Mouse (Mus musculus) heart, adult 9 months (tissue): ENCODE results near the gene Gsk3a.
"Not testable (repeated sequence)": the region's sequence is repeated elsewhere in the genome, so short reads cannot be mapped to it uniquely, and the experiment has no call there.

ENCODE experiments used
- DNase-seq, 2 experiments: peaks; one replicate each; pipeline ENCODE4 v3.0.0; 2022; ENCODE audit warnings: low spot score in 2 of 2

Gene Gsk3a

GRCm38 (mm10) chr7:25273259-25274241, 35.9 kb upstream of the Gsk3a start:
- DNase-seq = peak in 1 of 2 experiments; percentile 4

- DNase-seq = peak in 1 of 2 experiments; percentile 1
Measured at GRCm38 (mm10) chr7:25272445-25273258, 35.0 kb upstream of the Gsk3a start.

- no peak for DNase-seq
Measured at GRCm38 (mm10) chr7:25271651-25272444, 34.2 kb upstream of the Gsk3a start.

- DNase-seq = peak in 1 of 2 experiments; percentile 8
Measured at GRCm38 (mm10) chr7:25270652-25271633, 33.3 kb upstream of the Gsk3a start.

GRCm38 (mm10) chr7:25269545-25270271, 32.1 kb upstream of the Gsk3a start:
- DNase-seq = peak in 1 of 2 experiments; percentile 28

- DNase-seq = peak in 1 of 2 experiments; percentile 14
Measured at GRCm38 (mm10) chr7:25269029-25269428, 31.4 kb upstream of the Gsk3a start.

- no peak for DNase-seq
Measured at GRCm38 (mm10) chr7:25268588-25268987, 30.9 kb upstream of the Gsk3a start.

GRCm38 (mm10) chr7:25267751-25268463, 30.3 kb upstream of the Gsk3a start:
- DNase-seq = peak; percentile 100

GRCm38 (mm10) chr7:25267301-25267750, 29.7 kb upstream of the Gsk3a start, which contains the start of gene Cic:
Gene Cic (plus strand): TSS chr7:25267704.
- peak; percentile 100 for DNase-seq

GRCm38 (mm10) chr7:25266180-25266962, 28.7 kb upstream of the Gsk3a start:
- DNase-seq = peak in 1 of 2 experiments; percentile 15

- not testable (repeated sequence) for DNase-seq
Measured at GRCm38 (mm10) chr7:25265743-25266142, 28.1 kb upstream of the Gsk3a start.

- no peak for DNase-seq
Measured at GRCm38 (mm10) chr7:25263968-25264870, 26.6 kb upstream of the Gsk3a start.

- no peak for DNase-seq
Measured at GRCm38 (mm10) chr7:25261896-25262295, 24.2 kb upstream of the Gsk3a start.

GRCm38 (mm10) chr7:25251822-25252221, 14.2 kb upstream of the Gsk3a start:
- no peak for DNase-seq

- peak; percentile 79 to 81 for DNase-seq
Measured at GRCm38 (mm10) chr7:25251071-25251791, 13.6 kb upstream of the Gsk3a start.
